Mouse (Mus musculus) forebrain, postnatal 0 days (tissue): ENCODE data around the gene Itgb7. TPM values are rescaled to one million over a fixed set of nuclear protein-coding genes. Genes with fewer than 3 reads are reported as not detected.

Experiments
- ATAC-seq: fragments of 200-750 bp; cut with Nextera tagmentation; 2 replicates; pipeline ENCODE4 v1.8.0; 2017; ENCODE audit warnings: mild to moderate bottlenecking, moderate library complexity
- DNase-seq: peaks from one replicate; pipeline ENCODE4 v3.0.0-alpha.2; 2015
- H3K27ac ChIP-seq: fragments of 300-500 bp; sonication (generic); 2 replicates; pipeline ENCODE4 v1.5.1; 2014; ENCODE audit warnings: low read depth, mild to moderate bottlenecking, antibody characterized with exemption, low read length, moderate library complexity, mixed read lengths
- H3K27me3 ChIP-seq: fragments of 300-500 bp; sonication (generic); 2 replicates; pipeline ENCODE4 v1.6.1; 2014; ENCODE audit warnings: mild to moderate bottlenecking, low read length, mixed read lengths; ENCODE audit not compliant: insufficient read depth
- H3K36me3 ChIP-seq: fragments of 300-500 bp; sonication (generic); 2 replicates; pipeline ENCODE4 v1.6.1; 2014; ENCODE audit warnings: mild to moderate bottlenecking, moderate library complexity; ENCODE audit not compliant: insufficient read depth
- H3K4me1 ChIP-seq: fragments of 300-500 bp; sonication (generic); 2 replicates; pipeline ENCODE4 v1.6.1; 2014; ENCODE audit warnings: antibody characterized with exemption; ENCODE audit not compliant: insufficient read depth
- H3K4me2 ChIP-seq: fragments of 300-500 bp; sonication (generic); 2 replicates; pipeline ENCODE4 v1.6.1; 2014; ENCODE audit warnings: low read depth, mild to moderate bottlenecking, moderate library complexity
- H3K4me3 ChIP-seq: fragments of 300-500 bp; sonication (generic); 2 replicates; pipeline ENCODE4 v1.5.1; 2014; ENCODE audit warnings: low read depth, low read length, mixed read lengths
- H3K9ac ChIP-seq: fragments of 300-500 bp; sonication (generic); 2 replicates; pipeline ENCODE4 v1.6.1; 2014; ENCODE audit warnings: mild to moderate bottlenecking
- H3K9me3 ChIP-seq: fragments of 300-500 bp; sonication (generic); 2 replicates; pipeline ENCODE4 v1.6.1; 2016; ENCODE audit warnings: low read length
- CTCF ChIP-seq: sonication (generic); IDR thresholded peaks from 2 replicates; pipeline ENCODE4 v1.5.1; 2016; ENCODE audit warnings: antibody characterized with exemption, control low read depth, low read depth
- WGBS: fragments of 180-500 bp; shearing (Covaris S2); extraction: QIAGEN DNeasy Blood & Tissue Kit; methylation state at CpG from one replicate; pipeline ENCODE4 v1.1.7; 2014; 5-methylcytosine and 5-hydroxymethylcytosine counted together
- polyA plus RNA-seq: library from polyadenylated mRNA; unstranded; fragments of >200 nt; fragmentation: Nextera tagmentation; extraction: Ambion mirVana; gene quantifications from 2 replicates; pipeline ENCODE4 v1.2.1, GENCODE M21; 2015
- total RNA-seq: library from RNA; depleted of rRNA; stranded (reverse); fragments of >200 nt; gene quantifications from 2 replicates; pipeline ENCODE4 v1.2.3, GENCODE M21; 2014

The Itgb7 gene
- total and polyA plus RNA-seq, 2 experiments from 2014 or later, result 0.75 to 2.4 TPM

GRCm38 (mm10) chr15:102224992-102225617 lies 6.6 kb downstream of the Itgb7 start:
- 24% methylated on average over 21 of the region's 21 CpGs for WGBS
- Histone ChIP-seq H3K9ac (peak overlapping the region; percentile 40; the same call in 1 of the 2 replicates), H3K9me3 (no peaks in the 10 kb centered on the region), H3K36me3 (no peaks in the 10 kb centered on the region), H3K27ac (no peak overlapping the region), H3K4me2 (peak overlapping the region; percentile 92), H3K4me1 (peaks cover 9% of the 10 kb centered on the region; the same call in 1 of the 2 replicates), H3K27me3 (peaks cover 14% of the 10 kb centered on the region; the same call in 1 of the 2 replicates), H3K4me3 (peak overlapping the region; percentile 35)
- no peak for TF ChIP-seq CTCF
- ATAC-seq (no peak), DNase-seq (no peak)

GRCm38 (mm10) chr15:102224186-102224991 lies 7.4 kb downstream of the Itgb7 start:
- Histone ChIP-seq H3K27ac (no peak overlapping the region), H3K4me3 (peak overlapping the region; percentile 35), H3K4me2 (peak overlapping the region; percentile 92), H3K27me3 (peaks cover 14% of the 10 kb centered on the region; the same call in 1 of the 2 replicates), H3K9ac (peak overlapping the region; percentile 40), H3K36me3 (no peaks in the 10 kb centered on the region), H3K9me3 (no peaks in the 10 kb centered on the region), H3K4me1 (peaks cover 9% of the 10 kb centered on the region; the same call in 1 of the 2 replicates)
- peak; percentile 82 for DNase-seq
- peak; percentile 90 for ATAC-seq
- 4% methylated on average over 42 of the region's 43 CpGs for WGBS
- TF ChIP-seq CTCF, result peak; percentile 86

- Histone ChIP-seq H3K4me1 (peaks cover 9% of the 10 kb centered on the region; the same call in 1 of the 2 replicates), H3K4me3 (no peak overlapping the region), H3K27ac (no peak overlapping the region), H3K9me3 (no peaks in the 10 kb centered on the region), H3K9ac (no peak overlapping the region), H3K36me3 (no peaks in the 10 kb centered on the region), H3K4me2 (no peak overlapping the region), H3K27me3 (peaks cover 14% of the 10 kb centered on the region; the same call in 1 of the 2 replicates)
- peak; percentile 48 for TF ChIP-seq CTCF
- ATAC-seq, result no peak
- WGBS, result 43% methylated on average over 10 of the region's 10 CpGs
- DNase-seq, result peak; percentile 42
Measured at GRCm38 (mm10) chr15:102222386-102222785, 9.4 kb downstream of the Itgb7 start.

- WGBS, result 86% methylated on average over 7 of the region's 7 CpGs
- DNase-seq (no peak), ATAC-seq (peak; percentile 8; the same call in 1 of the 2 replicates)
- Histone ChIP-seq H3K9ac (no peak overlapping the region), H3K4me2 (no peak overlapping the region), H3K9me3 (no peaks in the 10 kb centered on the region), H3K27me3 (no peaks in the 10 kb centered on the region), H3K36me3 (peaks cover 37% of the 10 kb centered on the region), H3K27ac (no peak overlapping the region), H3K4me1 (peaks cover under 1% of the 10 kb centered on the region; the same call in 1 of the 2 replicates), H3K4me3 (no peak overlapping the region)
- no peak for TF ChIP-seq CTCF
Measured at GRCm38 (mm10) chr15:102217325-102217724, 14.4 kb downstream of the Itgb7 start.

- no peaks in the 10 kb centered on the region for H3K9me3 ChIP-seq
- H3K4me1 ChIP-seq, result no peaks in the 10 kb centered on the region
- H3K36me3 ChIP-seq, result peaks cover 44% of the 10 kb centered on the region
- H3K4me3 ChIP-seq, result no peak overlapping the region
- DNase-seq (no peak), ATAC-seq (no peak)
- H3K27me3 ChIP-seq, result no peaks in the 10 kb centered on the region
- TF ChIP-seq CTCF, result no peak
- H3K4me2 ChIP-seq, result no peak overlapping the region
- no peak overlapping the region for H3K9ac ChIP-seq
- WGBS, result 85% methylated on average over 16 of the region's 16 CpGs
- no peak overlapping the region for H3K27ac ChIP-seq
Measured at GRCm38 (mm10) chr15:102216459-102217228, 15.1 kb downstream of the Itgb7 start.

- 79% methylated on average over 6 of the region's 6 CpGs for WGBS
- Histone ChIP-seq H3K9me3 (no peaks in the 10 kb centered on the region), H3K27me3 (no peaks in the 10 kb centered on the region), H3K9ac (no peak overlapping the region), H3K27ac (no peak overlapping the region), H3K4me3 (no peak overlapping the region), H3K4me2 (no peak overlapping the region), H3K4me1 (no peaks in the 10 kb centered on the region), H3K36me3 (peaks cover 51% of the 10 kb centered on the region)
- TF ChIP-seq CTCF, result no peak
- ATAC-seq (no peak), DNase-seq (no peak)
Measured at GRCm38 (mm10) chr15:102215624-102216023, 16.1 kb downstream of the Itgb7 start.
